8 mouse cellular contexts compared by ENCODE assay signal in genomic region chr19:45076036-45076575, GRCm38 (mm10). TPM values are rescaled to one million over a fixed set of nuclear protein-coding genes. Genes with fewer than 3 reads are reported as not detected.
DNase-seq lines count a peak whose midpoint lies in the region; ATAC-seq and TF ChIP-seq lines count a peak whose summit lies in the region.

No protein-coding gene starts in this region.

- H3K4me2 ChIP-seq in midbrain, embryonic 16.5 days (ENCODE audit: low read length): peak overlapping the region; percentile 95

- no peak overlapping the region for H3K27ac ChIP-seq in cortical plate, adult 2 months (ENCODE audit: insufficient read depth, low read length)
- H3K27ac ChIP-seq in midbrain, embryonic 16.5 days (ENCODE audit: low read length): no peak overlapping the region

- peak; percentile 48 for DNase-seq in kidney, postnatal 10 days
- no peak for DNase-seq in kidney, adult 8-10 months
- peak; percentile 55 for DNase-seq in induced T-regulatory cell, adult 2 months (ENCODE audit: low read depth)
- DNase-seq in left cerebral cortex, adult 11 months (ENCODE audit: low spot score): no peak
- DNase-seq in cerebellum, adult 9-10 months: no peak

- no peak for TF ChIP-seq POLR2A in cortical plate, adult 2 months (IDR thresholded peaks at IDR 0.05; ENCODE audit: extremely low read depth, insufficient read depth, low read length)

- H3K9me3 ChIP-seq in midbrain, embryonic 16.5 days (replicated peaks; ENCODE audit: control insufficient read depth, low read length, poor library complexity, severe bottlenecking): no peaks in the 10 kb centered on the region

- no peak for TF ChIP-seq CTCF in cortical plate, adult 2 months (IDR thresholded peaks at IDR 0.05; ENCODE audit: extremely low read depth, insufficient read depth, low read length)

- no peaks in the 10 kb centered on the region for H3K36me3 ChIP-seq in midbrain, embryonic 16.5 days (ENCODE audit: control insufficient read depth, insufficient read depth, low read length)

- no peak overlapping the region for H3K9ac ChIP-seq in midbrain, embryonic 16.5 days (ENCODE audit: low read depth, low read length)

- H3K4me3 ChIP-seq in cortical plate, adult 2 months (ENCODE audit: insufficient read depth, low read length): peak overlapping the region; percentile 71
- H3K4me3 ChIP-seq in midbrain, embryonic 16.5 days (ENCODE audit: low read depth, low read length): peak overlapping the region; percentile 73; the same call in 1 of the 2 replicates

- WGBS in midbrain, embryonic 16.5 days: 7% methylated on average over 16 of the region's 17 CpGs

- peaks cover 42% of the 10 kb centered on the region for H3K27me3 ChIP-seq in midbrain, embryonic 16.5 days (ENCODE audit: control insufficient read depth, insufficient read depth, low read depth, low read length)

- ATAC-seq in midbrain, embryonic 16.5 days: no peak
- ATAC-seq in monocyte, adult 5-6 weeks (replicated peaks; ENCODE audit: insufficient number of reproducible peaks, low FRiP score, low TSS enrichment, poor library complexity, severe bottlenecking): no peak

- H3K4me1 ChIP-seq in cortical plate, adult 2 months (ENCODE audit: control insufficient read depth, insufficient read depth, low read length): no peaks in the 10 kb centered on the region
- peaks cover 35% of the 10 kb centered on the region for H3K4me1 ChIP-seq in midbrain, embryonic 16.5 days (ENCODE audit: control insufficient read depth, insufficient read depth, low read length)

RNA-seq across cellular contexts. Expression of gene Kazald1, which starts 1.1 kb away (rescaled TPM):
- 6.8 and 9.1 TPM in 2 replicates for polyA plus RNA-seq in cortical plate, adult 2 months (2012; rRNA removed)
- 1.3 and 1.9 TPM in 2 replicates for polyA plus RNA-seq in midbrain, embryonic 16.5 days (2015; fragmentation: Nextera tagmentation; extraction: Ambion mirVana)
- 1.2 TPM in 1 of 3 replicates, not detected in the others for total RNA-seq in monocyte, adult 5-6 weeks (2017)

RNA-seq across cellular contexts. Expression of gene Sfxn3, which starts 28.8 kb away (rescaled TPM):
- polyA plus RNA-seq in cortical plate, adult 2 months (2012; rRNA removed): 113 and 119 TPM in 2 replicates
- 95.9 and 101 TPM in 2 replicates for polyA plus RNA-seq in midbrain, embryonic 16.5 days (2015; fragmentation: Nextera tagmentation; extraction: Ambion mirVana)
- 19.7 to 41.4 TPM (median 22.3 TPM) in 3 replicates for total RNA-seq in monocyte, adult 5-6 weeks (2017)

RNA-seq across cellular contexts. Expression of gene Pdzd7, which starts 30.6 kb away (rescaled TPM):
- 7.5 and 8.8 TPM in 2 replicates for polyA plus RNA-seq in cortical plate, adult 2 months (2012; rRNA removed)
- 2.9 and 3.9 TPM in 2 replicates for polyA plus RNA-seq in midbrain, embryonic 16.5 days (2015; fragmentation: Nextera tagmentation; extraction: Ambion mirVana)
- total RNA-seq in monocyte, adult 5-6 weeks (2017): not detected in 3 replicates

Comparison
In these comparisons a context has a peak if more than half of its experiments do, and no peak if none do; other contexts are left out.
1. DNase-seq: peak in kidney, postnatal 10 days (single experiment) and induced T-regulatory cell, adult 2 months (single experiment); none in kidney, adult 8-10 months (0 of 2), left cerebral cortex, adult 11 months (single experiment) and cerebellum, adult 9-10 months (single experiment).